Mouse (Mus musculus) liver, postnatal 0 days (tissue): ENCODE results near the gene Scn1b. TPM values are rescaled to one million over a fixed set of nuclear protein-coding genes. Genes with fewer than 3 reads are reported as not detected.

Source experiments
- ATAC-seq: fragments of 200-750 bp; cut with Nextera tagmentation; 2 replicates; pipeline ENCODE4 v1.8.0; 2017; ENCODE audit warnings: mild to moderate bottlenecking, moderate library complexity
- DNase-seq: peaks from one replicate; pipeline ENCODE4 v3.0.0-alpha.2; 2016
- H3K27ac ChIP-seq: fragments of 300-500 bp; sonication (generic); 2 replicates; pipeline ENCODE4 v1.5.1; 2014; ENCODE audit warnings: antibody characterized with exemption, moderate library complexity, mild to moderate bottlenecking, low read depth
- H3K27me3 ChIP-seq: fragments of 300-500 bp; sonication (generic); 2 replicates; pipeline ENCODE4 v1.6.1; 2014; ENCODE audit warnings: low read length, control low read depth, mixed read lengths; ENCODE audit not compliant: insufficient read depth
- H3K36me3 ChIP-seq: fragments of 300-500 bp; sonication (generic); replicated peaks from 2 replicates; pipeline ENCODE4 v1.6.1; 2014; ENCODE audit warnings: mild to moderate bottlenecking, control low read depth, low read length, moderate library complexity, mixed read lengths; ENCODE audit not compliant: insufficient read depth
- H3K4me1 ChIP-seq: fragments of 300-500 bp; sonication (generic); 2 replicates; pipeline ENCODE4 v1.6.1; 2014; ENCODE audit warnings: antibody characterized with exemption, mild to moderate bottlenecking, control low read depth; ENCODE audit not compliant: insufficient read depth
- H3K4me2 ChIP-seq: fragments of 300-500 bp; sonication (generic); 2 replicates; pipeline ENCODE4 v1.6.1; 2014; ENCODE audit warnings: low read depth, mild to moderate bottlenecking, low read length, moderate library complexity, mixed read lengths
- H3K4me3 ChIP-seq: fragments of 300-500 bp; sonication (generic); 2 replicates; pipeline ENCODE4 v1.5.1; 2014; ENCODE audit warnings: low read depth, low read length
- H3K9ac ChIP-seq: fragments of 300-500 bp; sonication (generic); replicated peaks from 2 replicates; pipeline ENCODE4 v1.6.1; 2014; ENCODE audit warnings: mild to moderate bottlenecking, moderate library complexity
- H3K9me3 ChIP-seq: fragments of 300-500 bp; sonication (generic); 2 replicates; pipeline ENCODE4 v1.6.1; 2016; ENCODE audit warnings: mild to moderate bottlenecking, control low read depth, low read length, mixed read lengths
- CTCF ChIP-seq: sonication (generic); IDR thresholded peaks from 2 replicates; pipeline ENCODE4 v1.5.1; 2016; ENCODE audit warnings: antibody characterized with exemption, low read depth
- EP300 ChIP-seq: IDR thresholded peaks from 2 replicates; pipeline ENCODE4 v1.6.1; 2016; ENCODE audit warnings: antibody characterized with exemption, low read depth, mild to moderate bottlenecking
- WGBS: fragments of 180-500 bp; shearing (Covaris S2); extraction: QIAGEN DNeasy Blood & Tissue Kit; methylation state at CpG from one replicate; pipeline ENCODE4 v1.1.7; 2014; ENCODE audit not compliant: insufficient replicate concordance; 5-methylcytosine and 5-hydroxymethylcytosine counted together
- polyA plus RNA-seq: library from polyadenylated mRNA; unstranded; fragments of >200 nt; fragmentation: Nextera tagmentation; extraction: Ambion mirVana; gene quantifications from 2 replicates; pipeline ENCODE4 v1.2.1, GENCODE M21; 2015

Scn1b gene
- polyA plus RNA-seq, 1 experiment from 2014 or later = 2.8 TPM

DNA sequence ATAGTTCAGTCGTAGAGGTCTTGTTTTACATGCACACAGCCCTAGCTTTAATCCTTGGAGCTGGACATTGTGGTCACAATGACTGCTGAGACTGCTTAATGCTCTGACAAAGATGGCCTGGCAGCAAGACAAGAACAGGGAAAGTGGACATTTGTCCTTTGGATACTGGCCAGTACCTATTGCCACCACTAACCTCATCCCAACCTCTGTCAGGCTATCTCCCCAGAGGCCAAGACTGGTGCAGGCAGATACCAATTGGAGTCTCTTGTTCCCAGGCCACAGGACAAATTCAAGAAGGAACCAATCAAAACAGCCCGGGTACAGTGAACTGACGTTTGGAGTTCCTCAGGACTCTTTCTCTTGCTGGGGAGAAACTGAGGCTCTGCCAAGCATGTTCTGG is 38.6 kb downstream of the Scn1b start:
- Histone ChIP-seq H3K4me3 (no peak overlapping the region), H3K4me2 (no peak overlapping the region), H3K27me3 (no peaks in the 10 kb centered on the region), H3K36me3 (no peaks in the 10 kb centered on the region), H3K9me3 (0 out of 2 replicates have a peak, but pooled peaks cover 2% of the 10 kb centered on the region), H3K9ac (no peak overlapping the region), H3K4me1 (peaks cover 17% of the 10 kb centered on the region), H3K27ac (no peak overlapping the region)
- WGBS = 59% methylated on average over 3 of the region's 3 CpGs
- no peak for DNase-seq
- TF ChIP-seq CTCF (no peak), EP300 (no peak)
- ATAC-seq = no peak

DNA sequence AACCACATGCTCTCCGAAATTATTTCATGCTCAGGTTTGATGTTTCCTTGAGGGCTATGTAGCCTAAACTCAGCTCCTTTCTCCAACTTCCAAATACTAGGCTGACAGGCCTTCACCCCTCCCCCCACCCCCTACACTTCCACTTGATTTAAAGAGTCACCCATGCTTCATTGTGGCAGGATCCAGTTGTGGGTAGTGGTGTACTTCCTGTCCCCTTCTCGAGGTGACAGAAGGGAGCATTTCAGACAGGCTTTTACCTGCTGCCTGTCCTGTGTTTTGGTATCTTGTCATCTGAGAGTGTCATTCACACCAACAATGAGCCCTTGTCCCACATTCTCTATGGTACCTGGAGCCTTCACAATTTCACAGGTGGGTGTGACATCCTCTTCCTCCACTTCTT is 39.5 kb downstream of the Scn1b start:
- Histone ChIP-seq H3K4me2 (no peak overlapping the region), H3K4me1 (peaks cover 23% of the 10 kb centered on the region), H3K9me3 (0 out of 2 replicates have a peak, but pooled peaks cover 2% of the 10 kb centered on the region), H3K4me3 (no peak overlapping the region), H3K9ac (no peak overlapping the region), H3K27me3 (no peaks in the 10 kb centered on the region), H3K36me3 (no peaks in the 10 kb centered on the region), H3K27ac (0 out of 2 replicates have a peak overlapping the region, but pooled peaks have one; percentile 13)
- ATAC-seq (no peak), DNase-seq (no peak)
- WGBS = 24% methylated on average over 2 of the region's 2 CpGs
- TF ChIP-seq CTCF (no peak), EP300 (no peak)

GRCm38 (mm10) chr7:31086175-31086755 is 40.5 kb downstream of the Scn1b start:
- H3K4me3 ChIP-seq = no peak overlapping the region
- ATAC-seq (no peak), DNase-seq (no peak)
- H3K9ac ChIP-seq = no peak overlapping the region
- 0 out of 2 replicates have a peak, but pooled peaks cover 2% of the 10 kb centered on the region for H3K9me3 ChIP-seq
- WGBS = 75% methylated on average over 9 of the region's 9 CpGs
- no peak overlapping the region for H3K4me2 ChIP-seq
- H3K27me3 ChIP-seq = no peaks in the 10 kb centered on the region
- TF ChIP-seq CTCF (no peak), EP300 (no peak)
- H3K36me3 ChIP-seq = no peaks in the 10 kb centered on the region
- no peak overlapping the region for H3K27ac ChIP-seq
- peaks cover 23% of the 10 kb centered on the region for H3K4me1 ChIP-seq

DNA sequence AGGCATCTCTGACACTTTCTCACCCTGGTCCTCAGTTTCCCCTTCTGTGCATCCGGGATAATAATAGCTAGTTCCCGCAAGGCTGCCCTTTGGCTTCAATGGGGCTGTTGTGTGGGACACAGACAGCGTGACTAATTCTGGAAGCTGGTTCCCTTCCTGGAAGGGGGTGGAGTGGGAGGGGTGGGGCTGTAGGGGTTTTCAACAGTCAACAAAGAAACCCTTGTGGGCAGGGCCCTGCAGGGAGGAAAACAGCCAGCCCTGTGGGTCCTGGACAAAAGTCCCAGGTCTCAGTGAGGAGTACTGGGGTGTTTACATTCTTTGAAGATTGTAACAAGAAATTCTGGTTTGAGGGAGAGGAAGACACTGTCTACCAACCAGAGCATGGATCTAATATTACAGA is 41.6 kb downstream of the Scn1b start:
- Histone ChIP-seq H3K4me2 (no peak overlapping the region), H3K27me3 (no peaks in the 10 kb centered on the region), H3K4me3 (no peak overlapping the region), H3K27ac (peak overlapping the region; percentile 26), H3K4me1 (peaks cover 23% of the 10 kb centered on the region), H3K36me3 (no peaks in the 10 kb centered on the region), H3K9ac (no peak overlapping the region), H3K9me3 (0 out of 2 replicates have a peak, but pooled peaks cover 2% of the 10 kb centered on the region)
- no peak for TF ChIP-seq CTCF
- no peak for TF ChIP-seq EP300
- ATAC-seq (peak; percentile 35; the same call in 1 of the 2 replicates), DNase-seq (no peak)
- 61% methylated on average over 3 of the region's 3 CpGs for WGBS

DNA sequence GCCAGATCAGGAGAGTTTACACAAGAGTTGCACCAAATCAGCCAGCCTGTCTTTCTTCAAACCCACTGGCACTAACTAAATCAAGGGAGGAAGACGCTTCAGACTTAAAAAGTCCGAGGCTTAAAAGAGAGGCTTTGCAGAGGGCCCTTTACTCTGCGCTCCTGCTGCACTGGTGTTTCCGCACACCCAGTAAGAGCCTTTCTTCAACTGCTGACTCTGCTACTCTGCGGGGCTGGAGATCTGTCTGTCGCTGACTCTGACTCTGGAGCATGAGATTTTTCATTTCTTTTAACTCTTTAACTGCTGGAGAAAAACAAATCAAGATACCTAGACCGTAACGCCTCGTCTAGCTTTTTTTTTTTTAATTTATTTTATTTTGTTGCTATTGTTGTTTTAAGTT is 42.7 kb downstream of the Scn1b start:
- Histone ChIP-seq H3K4me3 (no peak overlapping the region), H3K27me3 (no peaks in the 10 kb centered on the region), H3K4me1 (peaks cover 23% of the 10 kb centered on the region), H3K9ac (no peak overlapping the region), H3K4me2 (no peak overlapping the region), H3K9me3 (no peaks in the 10 kb centered on the region), H3K27ac (peak overlapping the region; percentile 53), H3K36me3 (no peaks in the 10 kb centered on the region)
- 51% methylated on average over 9 of the region's 9 CpGs for WGBS
- TF ChIP-seq EP300 (no peak), CTCF (no peak)
- DNase-seq (no peak), ATAC-seq (no peak)

DNA sequence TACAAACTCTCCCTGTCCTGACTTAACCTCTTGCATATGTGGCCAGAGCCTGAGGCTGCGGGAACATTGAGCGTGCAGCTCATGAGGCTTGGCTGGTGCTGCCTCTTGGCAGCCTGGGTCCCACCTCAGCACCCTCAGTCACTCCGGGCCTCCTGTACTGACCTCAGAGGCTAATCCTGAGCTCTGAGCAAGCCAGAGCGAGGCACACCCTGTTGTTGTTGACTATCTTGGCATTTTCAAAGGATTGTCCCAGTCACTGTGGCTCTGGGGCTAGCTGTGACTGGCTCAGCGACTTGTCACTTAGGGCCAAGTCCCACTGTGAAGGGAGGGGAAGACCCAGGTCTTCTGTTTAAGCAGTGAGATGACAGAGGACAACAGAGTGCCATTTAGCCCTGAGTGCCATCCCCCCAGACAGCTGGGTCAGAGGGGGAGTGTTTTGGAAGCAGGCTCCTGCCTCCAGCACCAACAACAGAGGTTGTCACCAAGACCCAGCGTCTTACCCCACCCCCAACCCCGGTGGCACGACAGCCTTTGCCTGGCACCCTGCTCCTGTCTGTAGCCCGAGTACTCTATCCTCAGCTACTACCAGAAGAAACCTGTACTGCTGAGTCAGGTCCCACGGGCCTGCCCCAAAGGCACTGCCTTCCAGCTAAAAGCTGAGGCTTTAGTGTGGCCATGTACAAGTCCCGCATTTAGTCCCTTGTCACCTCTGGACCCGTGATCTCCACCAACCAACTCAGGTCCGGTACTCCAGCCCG is 43.8 kb downstream of the Scn1b start:
- no peak overlapping the region for H3K4me3 ChIP-seq
- H3K4me2 ChIP-seq = no peak overlapping the region
- no peaks in the 10 kb centered on the region for H3K36me3 ChIP-seq
- H3K9me3 ChIP-seq = no peaks in the 10 kb centered on the region
- peaks cover 17% of the 10 kb centered on the region for H3K4me1 ChIP-seq
- H3K9ac ChIP-seq = no peak overlapping the region
- DNase-seq (no peak), ATAC-seq (peak; percentile 50; the same call in 1 of the 2 replicates)
- peak overlapping the region; percentile 53; the same call in 1 of the 2 replicates for H3K27ac ChIP-seq
- TF ChIP-seq CTCF = no peak
- no peak for TF ChIP-seq EP300
- 70% methylated on average over 14 of the region's 14 CpGs for WGBS
- no peaks in the 10 kb centered on the region for H3K27me3 ChIP-seq
